ENCODE assay signal across 8 mouse cellular contexts in genomic region chr8:55034309-55034708, GRCm38 (mm10).
DNase-seq lines count a peak whose midpoint lies in the region; ATAC-seq lines count a peak whose summit lies in the region.

No protein-coding gene starts in this region.

- peak; percentile 47; the same call in 1 of the 2 replicates for ATAC-seq in embryonic facial prominence, embryonic 12.5 days (ENCODE audit: insufficient number of reproducible peaks, insufficient read depth, low FRiP score, low TSS enrichment)
- ATAC-seq in midbrain, embryonic 15.5 days (replicated peaks): peak; percentile 97

- no peak overlapping the region for H3K9ac ChIP-seq in embryonic facial prominence, embryonic 12.5 days
- no peak overlapping the region for H3K9ac ChIP-seq in midbrain, embryonic 15.5 days

- no peaks in the 10 kb centered on the region for H3K4me1 ChIP-seq in embryonic facial prominence, embryonic 12.5 days
- peaks cover 15% of the 10 kb centered on the region for H3K4me1 ChIP-seq in midbrain, embryonic 15.5 days

- peak; percentile 84 for DNase-seq in heart, adult 11 months
- no peak for DNase-seq in heart, adult 9 months (ENCODE audit: low spot score in 2 of 2)
- DNase-seq in layer of hippocampus, adult 18-20 months (ENCODE audit: low spot score in 2 of 2): peak; percentile 94 to 98
- DNase-seq in adrenal gland, postnatal 36 days: no peak
- no peak for DNase-seq in c-Kit-positive CD71-positive TER-119-positive erythroid progenitor cells, embryonic 14.5 days (ENCODE audit: low spot score)
- DNase-seq in adrenal gland, adult (ENCODE audit: inconsistent age in 2 of 2, low spot score in 1 of 2): no peak

- no peak overlapping the region for H3K27ac ChIP-seq in embryonic facial prominence, embryonic 12.5 days
- peak overlapping the region; percentile 82 for H3K27ac ChIP-seq in midbrain, embryonic 15.5 days

- H3K27me3 ChIP-seq in embryonic facial prominence, embryonic 12.5 days: no peaks in the 10 kb centered on the region
- no peaks in the 10 kb centered on the region for H3K27me3 ChIP-seq in midbrain, embryonic 15.5 days (replicated peaks)

- H3K4me2 ChIP-seq in embryonic facial prominence, embryonic 12.5 days (replicated peaks): no peak overlapping the region
- H3K4me2 ChIP-seq in midbrain, embryonic 15.5 days: peak overlapping the region; percentile 11; the same call in 1 of the 2 replicates

- no peaks in the 10 kb centered on the region for H3K9me3 ChIP-seq in embryonic facial prominence, embryonic 12.5 days
- H3K9me3 ChIP-seq in midbrain, embryonic 15.5 days: no peaks in the 10 kb centered on the region

- 3% methylated on average over 1 of the region's 1 CpGs for WGBS in embryonic facial prominence, embryonic 12.5 days
- WGBS in midbrain, embryonic 15.5 days: 3% methylated on average over 1 of the region's 1 CpGs

- H3K36me3 ChIP-seq in embryonic facial prominence, embryonic 12.5 days: no peaks in the 10 kb centered on the region
- H3K36me3 ChIP-seq in midbrain, embryonic 15.5 days (replicated peaks): no peaks in the 10 kb centered on the region

- H3K4me3 ChIP-seq in embryonic facial prominence, embryonic 12.5 days: no peak overlapping the region
- H3K4me3 ChIP-seq in midbrain, embryonic 15.5 days: no peak overlapping the region

Comparison
In these comparisons a context has a peak if more than half of its experiments do, and no peak if none do; other contexts are left out.
1. DNase-seq: peak in heart, adult 11 months (single experiment) and layer of hippocampus, adult 18-20 months (2 of 2); none in heart, adult 9 months (0 of 2), adrenal gland, postnatal 36 days (0 of 2), c-Kit-positive CD71-positive TER-119-positive erythroid progenitor cells, embryonic 14.5 days (single experiment) and adrenal gland, adult (0 of 2).